Mouse (Mus musculus) small intestine, adult 2 months (tissue): Measurements from ENCODE around the gene Dapk1.

ENCODE experiments used
- CTCF ChIP-seq: fragments of 200-500 bp; IDR thresholded peaks from 2 replicates; pipeline ENCODE4 v1.5.1; 2012; ENCODE audit warnings: low read depth, mild to moderate bottlenecking, control low read depth, inconsistent platforms, low read length, moderate library complexity, mixed read lengths; ENCODE audit not compliant: insufficient replicate concordance, insufficient read length; ENCODE audit errors: extremely low read depth
- POLR2A ChIP-seq: fragments of 200-500 bp; IDR thresholded peaks from 2 replicates; pipeline ENCODE4 v1.6.1; 2012; ENCODE audit warnings: low read depth, mild to moderate bottlenecking, control low read depth, inconsistent platforms, low read length, moderate library complexity

- no peak for TF ChIP-seq POLR2A
- no peak for TF ChIP-seq CTCF
These were observed 59.0 kb downstream of the Dapk1 start for GRCm38 (mm10) chr13:60660711-60661261.
